Mouse (Mus musculus): ENCODE measurements around the gene Gpr39. TPM values are rescaled to one million over a fixed set of nuclear protein-coding genes. Genes with fewer than 3 reads are reported as not detected.

Gpr39 gene
- polyA plus RNA-seq, 1 experiment from 2014 or later = 0.28 TPM

DNA sequence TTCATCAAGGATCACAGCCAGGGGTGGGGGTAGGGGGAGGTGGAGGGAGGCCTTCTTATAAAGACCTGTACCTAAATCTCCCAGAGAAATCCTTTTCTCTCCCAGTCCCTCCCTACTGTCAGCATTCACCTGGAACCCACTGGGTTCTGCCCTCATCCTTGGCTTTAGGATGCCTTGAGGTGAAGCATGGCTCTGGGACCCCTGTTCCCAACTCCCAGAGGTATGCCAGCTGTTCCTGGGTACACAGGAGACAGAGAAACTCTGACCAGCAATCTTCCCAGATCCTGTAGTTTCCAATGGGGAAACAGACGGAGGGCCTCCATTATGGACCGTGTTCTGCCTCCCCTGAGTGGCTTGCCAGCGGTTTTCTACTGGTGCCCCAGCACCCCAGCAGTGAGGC lies 243.9 kb downstream of the Gpr39 start:
- Histone ChIP-seq H3K27ac (no peak overlapping the region), H3K4me3 (no peak overlapping the region), H3K4me1 (no peaks in the 10 kb centered on the region), H3K4me2 (no peak overlapping the region), H3K9me3 (no peaks in the 10 kb centered on the region), H3K27me3 (no peaks in the 10 kb centered on the region), H3K36me3 (no peaks in the 10 kb centered on the region), H3K9ac (no peak overlapping the region)
- no peak for ATAC-seq (ENCODE audit: insufficient number of reproducible peaks, low FRiP score, low TSS enrichment, low read depth)
- 94% methylated on average over 3 of the region's 3 CpGs for WGBS

DNA sequence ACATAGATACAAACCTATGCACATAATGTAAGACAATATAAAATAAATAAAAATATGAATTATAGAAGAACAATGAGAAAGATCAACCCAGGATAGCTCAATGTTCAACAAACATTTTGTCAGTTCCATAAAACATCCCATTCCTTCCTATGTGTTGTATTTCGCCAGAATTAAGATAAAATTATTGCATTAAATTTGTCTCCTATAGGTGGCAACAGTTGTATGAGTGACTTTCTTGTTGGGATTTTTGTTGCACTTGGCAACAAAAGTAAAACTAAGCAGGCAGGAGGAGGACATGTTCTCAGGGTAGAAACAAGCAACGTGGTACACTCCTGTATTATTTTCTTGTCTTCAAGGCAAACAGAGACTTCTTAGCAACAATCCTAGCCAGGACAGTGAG lies 246.3 kb downstream of the Gpr39 start:
- WGBS = 61% methylated on average over 2 of the region's 2 CpGs
- Histone ChIP-seq H3K36me3 (no peaks in the 10 kb centered on the region), H3K4me1 (no peaks in the 10 kb centered on the region), H3K4me2 (no peak overlapping the region), H3K9me3 (no peaks in the 10 kb centered on the region), H3K27ac (no peak overlapping the region), H3K4me3 (no peak overlapping the region), H3K27me3 (no peaks in the 10 kb centered on the region), H3K9ac (no peak overlapping the region)
- no peak for ATAC-seq (ENCODE audit: insufficient number of reproducible peaks, low FRiP score, low TSS enrichment, low read depth)

Other genes starting within 250 kb of the Gpr39 start
- gene Actr3, start 241.3 kb upstream of the Gpr39 start, polyA plus RNA-seq (2015; fragmentation: Nextera tagmentation; extraction: Ambion mirVana) = 267 and 277 TPM in 2 replicates
- gene Slc35f5, start 116.4 kb upstream of the Gpr39 start, polyA plus RNA-seq (2015; fragmentation: Nextera tagmentation; extraction: Ambion mirVana) = 63.4 and 64.5 TPM in 2 replicates
- gene Lypd1, start 236.1 kb downstream of the Gpr39 start, polyA plus RNA-seq (2015; fragmentation: Nextera tagmentation; extraction: Ambion mirVana) = 5.8 and 8.5 TPM in 2 replicates

All from limb, embryonic 15.5 days (tissue).